In the genomic region with DNA sequence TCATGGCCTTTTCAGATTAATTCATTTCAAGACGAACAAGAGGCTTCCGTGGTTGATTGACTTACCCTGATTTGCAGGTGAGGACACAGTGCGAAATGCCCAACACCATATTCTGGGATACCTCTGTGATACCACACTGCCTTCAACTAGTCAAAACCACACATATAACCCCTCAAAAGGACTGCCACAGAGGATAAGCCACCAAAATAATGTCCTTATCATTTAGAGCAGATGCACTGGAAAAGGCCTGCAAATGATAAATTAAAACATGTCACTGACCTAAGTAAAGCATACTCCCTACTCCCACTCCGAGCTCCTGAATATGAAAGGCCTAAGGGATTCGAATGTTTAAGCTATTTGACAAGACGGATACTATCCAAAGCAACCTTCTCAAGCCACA, we compare ENCODE assay signal across 18 mouse cellular contexts.
A peak's percentile ranks its signal among the peaks of the same experiment; 100 is the strongest.
DNase-seq lines count a peak whose midpoint lies in the region; ATAC-seq lines count a peak whose summit lies in the region.
"Had no signal": no experiment of that assay in that cellular context is flagged by ENCODE, and none has a peak within 500 bp of the region (broad histone marks: within the 10 kb centered on the region; RNA-seq: fewer than 3 reads in every experiment).

No protein-coding gene starts in this region.

- H3K27me3 ChIP-seq in liver, embryonic 15.5 days, result no peaks in the 10 kb centered on the region
- H3K27me3 ChIP-seq in embryonic facial prominence, embryonic 10.5 days (replicated peaks; ENCODE audit: low read depth, poor library complexity, severe bottlenecking), result no peaks in the 10 kb centered on the region
- H3K27me3 ChIP-seq: CH12.LX; forebrain, embryonic 13.5 days; heart, embryonic 12.5 days had no signal

- no peaks in the 10 kb centered on the region for H3K36me3 ChIP-seq in liver, embryonic 15.5 days (replicated peaks)
- H3K36me3 ChIP-seq in embryonic facial prominence, embryonic 10.5 days (replicated peaks), result no peaks in the 10 kb centered on the region
- H3K36me3 ChIP-seq: heart, embryonic 12.5 days had no signal

- peak; percentile 87 for ATAC-seq in erythroid progenitor cell, adult 5-6 weeks (replicated peaks; ENCODE audit: low FRiP score, poor library complexity, severe bottlenecking)
- peak; percentile 93 for ATAC-seq in liver, embryonic 15.5 days (ENCODE audit: insufficient read depth)
- ATAC-seq in megakaryocyte-erythroid progenitor cell, adult 5-6 weeks (replicated peaks; ENCODE audit: low FRiP score, low TSS enrichment, poor library complexity, severe bottlenecking), result peak; percentile 75
- ATAC-seq: forebrain, embryonic 13.5 days; hindbrain, embryonic 16.5 days; inflammation-experienced regulatory T-cells, adult 6 months had no signal

- DNase-seq in c-Kit-positive CD71-positive TER-119-positive erythroid progenitor cells, embryonic 14.5 days (ENCODE audit: low spot score), result peak; percentile 25
- no peak for DNase-seq in heart, postnatal 36 days
- DNase-seq in left cerebral cortex, postnatal 10 days (ENCODE audit: extremely low spot score in 1 of 2, low spot score in 2 of 2), result no peak
- DNase-seq in embryonic facial prominence, embryonic 10.5 days (ENCODE audit: low spot score), result no peak
- DNase-seq: adrenal gland, postnatal 10 days; cerebellum, adult 18-20 months; cerebellum, adult 9-11 months; cerebellum, postnatal 36 days; gastrocnemius, adult 2 months; gastrocnemius, postnatal 25 days had no signal

- no peak overlapping the region for H3K4me3 ChIP-seq in liver, embryonic 15.5 days (replicated peaks)
- no peak overlapping the region for H3K4me3 ChIP-seq in embryonic facial prominence, embryonic 10.5 days
- H3K4me3 ChIP-seq: forebrain, embryonic 13.5 days; gastrocnemius, adult 2 months; heart, embryonic 12.5 days had no signal

- no peak overlapping the region for H3K9ac ChIP-seq in liver, embryonic 15.5 days
- H3K9ac ChIP-seq: forebrain, embryonic 13.5 days; heart, embryonic 12.5 days had no signal

- intact Hi-C loops in heart, postnatal 36 days (cut with DNase I), result no loop called here
- intact Hi-C loops in left cerebral cortex, postnatal 10 days (cut with DNase I), result no loop called here

- WGBS in liver, embryonic 15.5 days (ENCODE audit: insufficient replicate concordance), result 65% methylated on average over 6 of the region's 6 CpGs
- WGBS in embryonic facial prominence, embryonic 10.5 days, result 89% methylated on average over 6 of the region's 6 CpGs

- H3K4me1 ChIP-seq in liver, embryonic 15.5 days (replicated peaks), result peaks cover 13% of the 10 kb centered on the region
- no peaks in the 10 kb centered on the region for H3K4me1 ChIP-seq in embryonic facial prominence, embryonic 10.5 days
- H3K4me1 ChIP-seq: forebrain, embryonic 13.5 days; heart, embryonic 12.5 days had no signal

- no peaks in the 10 kb centered on the region for H3K9me3 ChIP-seq in liver, embryonic 15.5 days (replicated peaks)
- H3K9me3 ChIP-seq in embryonic facial prominence, embryonic 10.5 days, result no peaks in the 10 kb centered on the region
- H3K9me3 ChIP-seq: forebrain, embryonic 13.5 days; heart, embryonic 12.5 days had no signal

- peak overlapping the region; percentile 10; the same call in 1 of the 2 replicates for H3K4me2 ChIP-seq in liver, embryonic 15.5 days
- H3K4me2 ChIP-seq: forebrain, embryonic 13.5 days; heart, embryonic 12.5 days had no signal

- peak overlapping the region; percentile 12 for H3K27ac ChIP-seq in liver, embryonic 15.5 days (replicated peaks)
- H3K27ac ChIP-seq in embryonic facial prominence, embryonic 10.5 days (replicated peaks), result no peak overlapping the region
- H3K27ac ChIP-seq: forebrain, embryonic 13.5 days; gastrocnemius, adult 2 months had no signal
